Mouse (Mus musculus) lung, postnatal 25 days (tissue): ENCODE data around the gene Dlg2.
"Not testable (repeated sequence)": the region's sequence is repeated elsewhere in the genome, so short reads cannot be mapped to it uniquely, and the experiment has no call there.

Source experiments
- DNase-seq: peaks from one replicate; pipeline ENCODE4 v3.0.0; 2022; ENCODE audit warnings: low spot score

The Dlg2 gene

GRCm38 (mm10) chr7:90841276-90841675 lies 364.8 kb downstream of the Dlg2 start:
- no peak for DNase-seq

- no peak for DNase-seq
These were observed 367.1 kb downstream of the Dlg2 start for GRCm38 (mm10) chr7:90843345-90844293.

- DNase-seq, result not testable (repeated sequence)
These were observed 400.3 kb downstream of the Dlg2 start for GRCm38 (mm10) chr7:90876796-90877195.

- DNase-seq, result no peak
These were observed 406.3 kb downstream of the Dlg2 start for GRCm38 (mm10) chr7:90882740-90883139.

- DNase-seq, result no peak
These were observed 410.0 kb downstream of the Dlg2 start for GRCm38 (mm10) chr7:90886396-90887006.

- no peak for DNase-seq
These were observed 410.7 kb downstream of the Dlg2 start for GRCm38 (mm10) chr7:90887007-90887720.

- no peak for DNase-seq
These were observed 451.0 kb downstream of the Dlg2 start for GRCm38 (mm10) chr7:90927441-90927840.

- no peak for DNase-seq
These were observed 464.3 kb downstream of the Dlg2 start for GRCm38 (mm10) chr7:90940726-90941125.

- DNase-seq, result no peak
These were observed 470.6 kb downstream of the Dlg2 start for GRCm38 (mm10) chr7:90947073-90947472.

GRCm38 (mm10) chr7:90949212-90949611 lies 472.7 kb downstream of the Dlg2 start:
- no peak for DNase-seq

- no peak for DNase-seq
These were observed 500.8 kb downstream of the Dlg2 start for GRCm38 (mm10) chr7:90977241-90977640.

GRCm38 (mm10) chr7:90982069-90982468 lies 505.6 kb downstream of the Dlg2 start:
- no peak for DNase-seq

GRCm38 (mm10) chr7:91010655-91011054 lies 534.2 kb downstream of the Dlg2 start:
- no peak for DNase-seq

GRCm38 (mm10) chr7:91044998-91045741 lies 568.7 kb downstream of the Dlg2 start:
- DNase-seq, result no peak

- no peak for DNase-seq
These were observed 569.2 kb downstream of the Dlg2 start for GRCm38 (mm10) chr7:91045742-91046098.

- DNase-seq, result no peak
These were observed 587.0 kb downstream of the Dlg2 start for GRCm38 (mm10) chr7:91063297-91064040.

GRCm38 (mm10) chr7:91071751-91072707 lies 595.6 kb downstream of the Dlg2 start:
- no peak for DNase-seq

- DNase-seq, result no peak
These were observed 609.6 kb downstream of the Dlg2 start for GRCm38 (mm10) chr7:91086071-91086470.

- no peak for DNase-seq
These were observed 612.9 kb downstream of the Dlg2 start for GRCm38 (mm10) chr7:91089211-91089930.
